Mouse (Mus musculus): ENCODE measurements around the gene 2900026A02Rik. TPM values are rescaled to one million over a fixed set of nuclear protein-coding genes. Genes with fewer than 3 reads are reported as not detected.

Gene 2900026A02Rik
- polyA plus RNA-seq, 1 experiment, result 5.9 TPM

- no peak overlapping the region for H3K27ac ChIP-seq (ENCODE audit: insufficient read depth, low read depth, low read length)
- peaks cover 42% of the 10 kb centered on the region for H3K4me1 ChIP-seq (ENCODE audit: control insufficient read depth, insufficient read depth, low read length)
- no peak overlapping the region for H3K4me3 ChIP-seq (ENCODE audit: insufficient read depth, low read length)
- no peak for TF ChIP-seq POLR2A (IDR thresholded peaks at IDR 0.05; ENCODE audit: borderline replicate concordance, low read depth, low read length)
- no peak for TF ChIP-seq CTCF (IDR thresholded peaks at IDR 0.05; ENCODE audit: low read depth, low read length)
These were observed 87.0 kb downstream of the 2900026A02Rik start for GRCm38 (mm10) chr5:113133722-113134710.

- H3K27ac ChIP-seq (ENCODE audit: insufficient read depth, low read depth, low read length), result peak overlapping the region; percentile 95
- peaks cover 39% of the 10 kb centered on the region for H3K4me1 ChIP-seq (ENCODE audit: control insufficient read depth, insufficient read depth, low read length)
- no peak overlapping the region for H3K4me3 ChIP-seq (ENCODE audit: insufficient read depth, low read length)
- no peak for TF ChIP-seq POLR2A (IDR thresholded peaks at IDR 0.05; ENCODE audit: borderline replicate concordance, low read depth, low read length)
- no peak for TF ChIP-seq CTCF (IDR thresholded peaks at IDR 0.05; ENCODE audit: low read depth, low read length)
These were observed 88.0 kb downstream of the 2900026A02Rik start for GRCm38 (mm10) chr5:113133080-113133491.

DNA sequence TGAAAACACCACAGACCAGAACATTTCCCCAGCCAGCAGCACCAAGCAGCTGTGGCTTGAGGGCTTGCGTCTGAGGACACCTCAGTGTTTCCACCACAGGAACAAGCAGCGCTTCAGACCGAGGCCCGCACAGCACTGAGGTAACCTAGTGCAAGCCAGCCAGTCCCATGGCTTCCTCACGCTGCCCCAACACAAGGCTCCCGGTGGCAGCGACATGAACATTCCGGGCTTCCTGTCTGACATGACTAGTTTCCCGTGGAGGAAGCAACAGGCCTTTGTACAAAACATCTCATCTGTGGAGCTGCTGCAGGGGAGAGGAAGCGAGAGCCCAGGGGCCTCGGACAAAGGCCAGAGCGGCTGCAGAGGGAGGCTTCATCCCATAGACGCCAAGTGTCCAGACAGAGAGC is 88.4 kb downstream of the 2900026A02Rik start:
- Histone ChIP-seq H3K4me1 (ENCODE audit: control insufficient read depth, insufficient read depth, low read length) (peaks cover 39% of the 10 kb centered on the region), H3K4me3 (ENCODE audit: insufficient read depth, low read length) (no peak overlapping the region), H3K27ac (ENCODE audit: insufficient read depth, low read depth, low read length) (peak overlapping the region; percentile 95)
- no peak for TF ChIP-seq CTCF (IDR thresholded peaks at IDR 0.05; ENCODE audit: low read depth, low read length)
- no peak for TF ChIP-seq POLR2A (IDR thresholded peaks at IDR 0.05; ENCODE audit: borderline replicate concordance, low read depth, low read length)

DNA sequence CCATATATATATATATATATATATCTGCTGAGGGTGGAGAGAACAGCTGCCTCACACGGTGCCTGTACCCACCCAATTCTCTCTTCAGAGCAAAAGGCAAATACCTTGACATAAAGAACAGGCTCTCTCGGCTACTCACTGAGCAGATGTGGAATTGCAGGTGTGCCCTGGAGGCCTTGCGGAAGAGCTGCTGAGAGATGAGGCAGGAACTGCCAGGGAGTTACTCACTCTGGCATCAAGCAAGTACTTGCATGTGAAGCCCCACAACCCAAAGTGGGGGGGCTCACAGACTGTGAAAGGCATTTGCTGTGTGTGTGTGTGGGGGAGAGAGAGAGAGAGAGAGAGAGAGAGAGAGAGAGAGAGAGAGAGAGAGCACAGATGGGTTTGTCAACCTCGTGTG is 92.6 kb downstream of the 2900026A02Rik start:
- Histone ChIP-seq H3K4me1 (ENCODE audit: control insufficient read depth, insufficient read depth, low read length) (peaks cover 23% of the 10 kb centered on the region), H3K27ac (ENCODE audit: insufficient read depth, low read depth, low read length) (no peak overlapping the region), H3K4me3 (ENCODE audit: insufficient read depth, low read length) (no peak overlapping the region)
- no peak for TF ChIP-seq POLR2A (IDR thresholded peaks at IDR 0.05; ENCODE audit: borderline replicate concordance, low read depth, low read length)
- TF ChIP-seq CTCF (IDR thresholded peaks at IDR 0.05; ENCODE audit: low read depth, low read length), result no peak

DNA sequence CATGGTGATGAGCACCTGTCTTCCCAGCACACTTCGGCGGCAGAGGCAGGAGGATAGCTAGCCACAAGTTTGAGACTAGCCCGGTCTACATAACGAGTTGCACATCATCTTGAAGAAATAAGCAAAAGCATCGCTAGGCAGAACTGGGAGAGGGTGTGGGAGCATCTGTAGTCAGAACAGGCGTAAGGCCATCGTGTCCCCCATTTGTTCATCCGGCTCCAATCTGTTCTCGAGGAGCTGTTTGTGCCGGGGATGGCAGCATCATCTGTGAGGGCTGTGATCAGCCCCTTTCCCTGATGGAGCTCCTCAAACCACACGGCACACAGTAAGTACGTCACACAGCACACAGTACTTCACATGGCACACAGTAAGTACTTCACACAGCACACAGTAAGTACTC is 94.6 kb downstream of the 2900026A02Rik start:
- Histone ChIP-seq H3K4me3 (ENCODE audit: insufficient read depth, low read length) (no peak overlapping the region), H3K27ac (ENCODE audit: insufficient read depth, low read depth, low read length) (no peak overlapping the region), H3K4me1 (ENCODE audit: control insufficient read depth, insufficient read depth, low read length) (peaks cover 22% of the 10 kb centered on the region)
- no peak for TF ChIP-seq CTCF (IDR thresholded peaks at IDR 0.05; ENCODE audit: low read depth, low read length)
- TF ChIP-seq POLR2A (IDR thresholded peaks at IDR 0.05; ENCODE audit: borderline replicate concordance, low read depth, low read length), result no peak

DNA sequence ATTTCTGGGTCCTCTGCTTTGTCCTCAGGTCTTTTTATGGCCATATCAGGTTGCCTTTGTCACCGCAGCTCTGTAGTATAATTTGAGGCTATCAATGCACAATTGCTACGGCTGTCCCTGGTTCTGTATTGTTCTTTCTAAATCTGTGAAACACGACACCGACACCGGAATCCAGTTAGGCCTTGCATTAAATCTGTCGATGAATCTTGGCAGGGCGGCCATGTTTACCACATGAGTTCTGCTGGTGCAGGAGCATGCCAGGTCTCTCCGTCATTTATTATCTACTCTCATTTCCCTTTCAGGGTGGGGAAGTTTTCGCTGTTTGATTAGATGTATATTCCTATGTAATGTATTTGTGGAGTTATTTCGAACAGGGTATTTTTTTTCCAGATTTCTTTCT is 97.3 kb downstream of the 2900026A02Rik start:
- TF ChIP-seq POLR2A (IDR thresholded peaks at IDR 0.05; ENCODE audit: borderline replicate concordance, low read depth, low read length), result no peak
- TF ChIP-seq CTCF (IDR thresholded peaks at IDR 0.05; ENCODE audit: low read depth, low read length), result no peak
- Histone ChIP-seq H3K4me3 (ENCODE audit: insufficient read depth, low read length) (no peak overlapping the region), H3K27ac (ENCODE audit: insufficient read depth, low read depth, low read length) (no peak overlapping the region), H3K4me1 (ENCODE audit: control insufficient read depth, insufficient read depth, low read length) (peaks cover 39% of the 10 kb centered on the region)

- H3K4me1 ChIP-seq (ENCODE audit: control insufficient read depth, insufficient read depth, low read length), result peaks cover 45% of the 10 kb centered on the region
- TF ChIP-seq CTCF (IDR thresholded peaks at IDR 0.05; ENCODE audit: low read depth, low read length) (no peak), POLR2A (IDR thresholded peaks at IDR 0.05; ENCODE audit: borderline replicate concordance, low read depth, low read length) (no peak)
- peak overlapping the region; percentile 27 for H3K4me3 ChIP-seq (ENCODE audit: insufficient read depth, low read length)
- H3K27ac ChIP-seq (ENCODE audit: insufficient read depth, low read depth, low read length), result peak overlapping the region; percentile 81
These were observed 98.5 kb downstream of the 2900026A02Rik start for GRCm38 (mm10) chr5:113122326-113123054.

GRCm38 (mm10) chr5:113121591-113121875 is 99.5 kb downstream of the 2900026A02Rik start:
- Histone ChIP-seq H3K4me3 (ENCODE audit: insufficient read depth, low read length) (no peak overlapping the region), H3K4me1 (ENCODE audit: control insufficient read depth, insufficient read depth, low read length) (peaks cover 45% of the 10 kb centered on the region), H3K27ac (ENCODE audit: insufficient read depth, low read depth, low read length) (peak overlapping the region; percentile 81)
- TF ChIP-seq CTCF (IDR thresholded peaks at IDR 0.05; ENCODE audit: low read depth, low read length), result no peak
- TF ChIP-seq POLR2A (IDR thresholded peaks at IDR 0.05; ENCODE audit: borderline replicate concordance, low read depth, low read length), result no peak

GRCm38 (mm10) chr5:113120741-113121590 is 100.1 kb downstream of the 2900026A02Rik start:
- peaks cover 45% of the 10 kb centered on the region for H3K4me1 ChIP-seq (ENCODE audit: control insufficient read depth, insufficient read depth, low read length)
- no peak overlapping the region for H3K4me3 ChIP-seq (ENCODE audit: insufficient read depth, low read length)

More at GRCm38 (mm10) chr5:113120741-113121590, 100.1 kb downstream of the 2900026A02Rik start:
- TF ChIP-seq CTCF (IDR thresholded peaks at IDR 0.05; ENCODE audit: low read depth, low read length) (no peak), POLR2A (IDR thresholded peaks at IDR 0.05; ENCODE audit: borderline replicate concordance, low read depth, low read length) (no peak)
- H3K27ac ChIP-seq (ENCODE audit: insufficient read depth, low read depth, low read length), result peak overlapping the region; percentile 81

Measured in bone marrow macrophage, adult 2 months (primary cell).